Mouse (Mus musculus) heart, adult 2 months (tissue): ENCODE data around the gene Napepld.

ENCODE experiments used
- CTCF ChIP-seq: fragments of 200-600 bp; IDR thresholded peaks from 2 replicates; pipeline ENCODE4 v1.8.1; 2022; ENCODE audit warnings: antibody characterized with exemption, mild to moderate bottlenecking, moderate library complexity
- POLR2A ChIP-seq: fragments of 200-500 bp; IDR thresholded peaks from 2 replicates; pipeline ENCODE4 v1.6.1; 2011; ENCODE audit warnings: mild to moderate bottlenecking, low read depth, low read length, control low read depth; ENCODE audit not compliant: insufficient read depth

DNA sequence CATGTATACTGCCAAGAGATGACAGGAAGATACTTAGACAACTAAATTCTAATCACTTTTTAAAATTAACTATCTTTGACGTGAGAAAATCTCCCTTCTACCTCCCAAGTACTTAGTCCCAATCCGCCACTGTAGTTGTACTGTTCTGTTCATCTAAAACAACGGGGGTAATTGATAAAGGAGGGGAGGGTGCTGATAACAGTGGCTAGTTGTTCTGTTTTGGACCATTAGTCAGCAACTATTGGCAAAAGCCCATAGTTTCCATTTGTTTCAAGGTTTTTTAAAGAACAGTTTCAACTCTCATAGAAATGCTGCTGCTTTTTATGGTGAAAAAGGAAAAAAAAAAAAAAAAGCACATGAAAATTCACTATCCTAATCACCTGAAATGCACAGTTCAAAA lies 2.5 kb upstream of the Napepld start:
- no peak for TF ChIP-seq CTCF
- no peak for TF ChIP-seq POLR2A
